Mouse (Mus musculus) heart, embryonic 13.5 days (tissue): ENCODE data around the gene Mvb12b. TPM values are rescaled to one million over a fixed set of nuclear protein-coding genes. Genes with fewer than 3 reads are reported as not detected.

ENCODE experiments used
- ATAC-seq: fragments of 200-750 bp; cut with Nextera tagmentation; 2 replicates; pipeline ENCODE4 v1.8.0; 2017; ENCODE audit warnings: moderate TSS enrichment; ENCODE audit not compliant: insufficient number of reproducible peaks, low FRiP score, low TSS enrichment; ENCODE audit errors: extremely low read depth
- H3K27ac ChIP-seq: fragments of 300-500 bp; sonication (generic); replicated peaks from 2 replicates; pipeline ENCODE4 v1.5.1; 2015; ENCODE audit warnings: moderate library complexity, mild to moderate bottlenecking, inconsistent platforms
- H3K27me3 ChIP-seq: fragments of 300-500 bp; sonication (generic); replicated peaks from 2 replicates; pipeline ENCODE4 v1.6.1; 2015; ENCODE audit warnings: mild to moderate bottlenecking, inconsistent platforms
- H3K36me3 ChIP-seq: fragments of 300-500 bp; sonication (generic); 2 replicates; pipeline ENCODE4 v1.6.1; 2015; ENCODE audit warnings: mild to moderate bottlenecking, inconsistent platforms
- H3K4me1 ChIP-seq: fragments of 300-500 bp; sonication (generic); 2 replicates; pipeline ENCODE4 v1.6.1; 2015; ENCODE audit warnings: inconsistent platforms
- H3K4me2 ChIP-seq: fragments of 300-500 bp; sonication (generic); 2 replicates; pipeline ENCODE4 v1.6.1; 2015; ENCODE audit warnings: inconsistent platforms, mild to moderate bottlenecking, moderate library complexity
- H3K4me3 ChIP-seq: fragments of 300-500 bp; sonication (generic); 2 replicates; pipeline ENCODE4 v1.5.1; 2015; ENCODE audit warnings: moderate library complexity, mild to moderate bottlenecking, inconsistent platforms
- H3K9ac ChIP-seq: fragments of 300-500 bp; sonication (generic); 2 replicates; pipeline ENCODE4 v1.6.1; 2015; ENCODE audit warnings: inconsistent platforms, mild to moderate bottlenecking, moderate library complexity
- H3K9me3 ChIP-seq: fragments of 300-500 bp; sonication (generic); 2 replicates; pipeline ENCODE4 v1.6.1; 2016; ENCODE audit warnings: inconsistent platforms
- WGBS: fragments of 180-500 bp; shearing (Covaris S2); methylation state at CpG from one replicate; pipeline ENCODE4 v1.1.7; 2015; ENCODE audit warnings: mixed read lengths; 5-methylcytosine and 5-hydroxymethylcytosine counted together
- polyA plus RNA-seq: library from polyadenylated mRNA; unstranded; fragments of >200 nt; fragmentation: Nextera tagmentation; extraction: Ambion mirVana; gene quantifications from 2 replicates; pipeline ENCODE4 v1.2.1, GENCODE M21; 2015

Gene Mvb12b
- polyA plus RNA-seq, 1 experiment from 2014 or later = 10.9 TPM

- Histone ChIP-seq H3K27me3 (no peaks in the 10 kb centered on the region; the same call in 1 of the 2 replicates), H3K4me3 (no peak overlapping the region), H3K4me2 (no peak overlapping the region), H3K9me3 (no peaks in the 10 kb centered on the region), H3K36me3 (0 out of 2 replicates have a peak, but pooled peaks cover 16% of the 10 kb centered on the region), H3K4me1 (peaks cover 19% of the 10 kb centered on the region), H3K9ac (no peak overlapping the region), H3K27ac (no peak overlapping the region)
- WGBS = 86% methylated on average over 3 of the region's 3 CpGs
- no peak for ATAC-seq
Observed at GRCm38 (mm10) chr2:33809081-33809480, 78.7 kb downstream of the Mvb12b start.

GRCm38 (mm10) chr2:33808032-33808431 is 79.7 kb downstream of the Mvb12b start:
- 90% methylated on average over 5 of the region's 5 CpGs for WGBS

GRCm38 (mm10) chr2:33805640-33806039 is 82.1 kb downstream of the Mvb12b start:
- ATAC-seq = no peak
- Histone ChIP-seq H3K36me3 (peaks cover 34% of the 10 kb centered on the region), H3K9me3 (no peaks in the 10 kb centered on the region), H3K27ac (no peak overlapping the region), H3K9ac (no peak overlapping the region), H3K4me2 (no peak overlapping the region), H3K27me3 (no peaks in the 10 kb centered on the region), H3K4me3 (no peak overlapping the region), H3K4me1 (peaks cover 16% of the 10 kb centered on the region)
- 82% methylated on average over 11 of the region's 11 CpGs for WGBS

More at GRCm38 (mm10) chr2:33808032-33808431, 79.7 kb downstream of the Mvb12b start:
- H3K36me3 ChIP-seq = 0 out of 2 replicates have a peak, but pooled peaks cover 16% of the 10 kb centered on the region
- peaks cover 15% of the 10 kb centered on the region; the same call in 1 of the 2 replicates for H3K4me1 ChIP-seq
- H3K9me3 ChIP-seq = no peaks in the 10 kb centered on the region
- H3K27ac ChIP-seq = no peak overlapping the region
- no peak overlapping the region for H3K9ac ChIP-seq
- no peaks in the 10 kb centered on the region; the same call in 1 of the 2 replicates for H3K27me3 ChIP-seq
- ATAC-seq = no peak
- H3K4me3 ChIP-seq = no peak overlapping the region
- no peak overlapping the region for H3K4me2 ChIP-seq

GRCm38 (mm10) chr2:33803717-33804214 is 84.0 kb downstream of the Mvb12b start:
- no peak overlapping the region for H3K27ac ChIP-seq
- peaks cover 35% of the 10 kb centered on the region for H3K36me3 ChIP-seq
- WGBS = 71% methylated on average over 4 of the region's 4 CpGs
- no peaks in the 10 kb centered on the region for H3K9me3 ChIP-seq
- no peak overlapping the region for H3K4me3 ChIP-seq
- no peak overlapping the region for H3K4me2 ChIP-seq
- ATAC-seq = no peak
- no peak overlapping the region for H3K9ac ChIP-seq
- H3K27me3 ChIP-seq = no peaks in the 10 kb centered on the region
- peaks cover 13% of the 10 kb centered on the region for H3K4me1 ChIP-seq

GRCm38 (mm10) chr2:33803083-33803615 is 84.6 kb downstream of the Mvb12b start:
- H3K9ac ChIP-seq = no peak overlapping the region
- no peak overlapping the region for H3K4me3 ChIP-seq
- 92% methylated on average over 12 of the region's 12 CpGs for WGBS
- H3K36me3 ChIP-seq = peaks cover 32% of the 10 kb centered on the region
- H3K4me1 ChIP-seq = peaks cover 13% of the 10 kb centered on the region
- no peaks in the 10 kb centered on the region for H3K9me3 ChIP-seq
- H3K27ac ChIP-seq = no peak overlapping the region
- no peak overlapping the region for H3K4me2 ChIP-seq
- no peak for ATAC-seq
- H3K27me3 ChIP-seq = no peaks in the 10 kb centered on the region

GRCm38 (mm10) chr2:33801760-33802159 is 86.0 kb downstream of the Mvb12b start:
- no peak for ATAC-seq
- 68% methylated on average over 13 of the region's 13 CpGs for WGBS

GRCm38 (mm10) chr2:33801336-33801735 is 86.4 kb downstream of the Mvb12b start:
- Histone ChIP-seq H3K4me3 (no peak overlapping the region), H3K27ac (no peak overlapping the region), H3K9ac (no peak overlapping the region), H3K36me3 (peaks cover 28% of the 10 kb centered on the region), H3K27me3 (no peaks in the 10 kb centered on the region), H3K4me1 (peaks cover 13% of the 10 kb centered on the region), H3K4me2 (no peak overlapping the region), H3K9me3 (no peaks in the 10 kb centered on the region)
- no peak for ATAC-seq
- WGBS = 75% methylated on average over 8 of the region's 8 CpGs

More at GRCm38 (mm10) chr2:33801760-33802159, 86.0 kb downstream of the Mvb12b start:
- no peak overlapping the region for H3K4me2 ChIP-seq
- no peak overlapping the region for H3K27ac ChIP-seq
- no peaks in the 10 kb centered on the region for H3K9me3 ChIP-seq
- no peak overlapping the region for H3K4me3 ChIP-seq
- H3K4me1 ChIP-seq = peaks cover 13% of the 10 kb centered on the region
- no peaks in the 10 kb centered on the region for H3K27me3 ChIP-seq
- no peak overlapping the region for H3K9ac ChIP-seq
- peaks cover 30% of the 10 kb centered on the region for H3K36me3 ChIP-seq

- Histone ChIP-seq H3K27ac (no peak overlapping the region), H3K4me2 (no peak overlapping the region), H3K9me3 (no peaks in the 10 kb centered on the region), H3K36me3 (peaks cover 21% of the 10 kb centered on the region), H3K4me3 (no peak overlapping the region), H3K4me1 (peaks cover 14% of the 10 kb centered on the region), H3K27me3 (no peaks in the 10 kb centered on the region), H3K9ac (no peak overlapping the region)
- ATAC-seq = no peak
- 80% methylated on average over 6 of the region's 6 CpGs for WGBS
Observed at GRCm38 (mm10) chr2:33800221-33800620, 87.5 kb downstream of the Mvb12b start.

GRCm38 (mm10) chr2:33795716-33796472 is 91.9 kb downstream of the Mvb12b start:
- no peak overlapping the region for H3K9ac ChIP-seq
- ATAC-seq = no peak
- no peaks in the 10 kb centered on the region for H3K9me3 ChIP-seq
- H3K4me3 ChIP-seq = no peak overlapping the region
- WGBS = 89% methylated on average over 15 of the region's 15 CpGs
- no peak overlapping the region for H3K27ac ChIP-seq
- H3K36me3 ChIP-seq = peaks cover 13% of the 10 kb centered on the region
- H3K4me2 ChIP-seq = no peak overlapping the region
- no peaks in the 10 kb centered on the region for H3K27me3 ChIP-seq
- H3K4me1 ChIP-seq = peaks cover 20% of the 10 kb centered on the region

GRCm38 (mm10) chr2:33795001-33795580 is 92.7 kb downstream of the Mvb12b start:
- no peak overlapping the region for H3K9ac ChIP-seq
- no peak overlapping the region for H3K27ac ChIP-seq
- no peak for ATAC-seq
- H3K9me3 ChIP-seq = no peaks in the 10 kb centered on the region
- H3K27me3 ChIP-seq = no peaks in the 10 kb centered on the region
- WGBS = 89% methylated on average over 7 of the region's 7 CpGs
- H3K4me2 ChIP-seq = no peak overlapping the region
- peaks cover 14% of the 10 kb centered on the region for H3K4me1 ChIP-seq
- H3K4me3 ChIP-seq = no peak overlapping the region
- H3K36me3 ChIP-seq = peaks cover 10% of the 10 kb centered on the region

GRCm38 (mm10) chr2:33794483-33794882 is 93.3 kb downstream of the Mvb12b start:
- Histone ChIP-seq H3K9me3 (no peaks in the 10 kb centered on the region), H3K4me3 (no peak overlapping the region), H3K4me1 (peaks cover 18% of the 10 kb centered on the region), H3K9ac (no peak overlapping the region), H3K27me3 (no peaks in the 10 kb centered on the region), H3K4me2 (no peak overlapping the region), H3K36me3 (peaks cover 10% of the 10 kb centered on the region), H3K27ac (no peak overlapping the region)
- no peak for ATAC-seq
- 41% methylated on average over 9 of the region's 9 CpGs for WGBS
